Mouse (Mus musculus) gastrocnemius, adult 2 months (tissue): Measurements from ENCODE around the gene Adgrf2. TPM values are rescaled to one million over a fixed set of nuclear protein-coding genes. Genes with fewer than 3 reads are reported as not detected.

Source experiments
- DNase-seq: peaks from one replicate; pipeline ENCODE4 v3.0.0; 2022
- H3K27ac ChIP-seq: fragments of 200-600 bp; 2 replicates; pipeline ENCODE4 v1.8.1; 2022; ENCODE audit warnings: mild to moderate bottlenecking
- H3K4me3 ChIP-seq: fragments of 200-600 bp; 2 replicates; pipeline ENCODE4 v1.8.1; 2022; ENCODE audit warnings: mild to moderate bottlenecking, moderate library complexity
- CTCF ChIP-seq: fragments of 200-600 bp; IDR thresholded peaks from 2 replicates; pipeline ENCODE4 v1.8.1; 2022; ENCODE audit warnings: antibody characterized with exemption, mild to moderate bottlenecking, moderate library complexity
- intact Hi-C: fragments of 180-260 bp; cut with DNase I; formaldehyde crosslinking; loops from one replicate; pipeline ENCODE4 v1.15.1; 2025
- long read RNA-seq, 2 experiments: library from polyadenylated mRNA; stranded (forward); transcript quantifications; one replicate each; pipeline ENCODE4 v2.0.0; 2021
- total RNA-seq, 2 experiments: library from RNA; stranded (reverse); gene quantifications; 2 replicates each; pipeline ENCODE4 v1.2.3; 2021

Gene Adgrf2
- total RNA-seq, result under 1 TPM; 0.33 to 0.36 TPM
- long read RNA-seq, experiment 1, result 0 reads
- long read RNA-seq, experiment 2, result 0 reads

DNA sequence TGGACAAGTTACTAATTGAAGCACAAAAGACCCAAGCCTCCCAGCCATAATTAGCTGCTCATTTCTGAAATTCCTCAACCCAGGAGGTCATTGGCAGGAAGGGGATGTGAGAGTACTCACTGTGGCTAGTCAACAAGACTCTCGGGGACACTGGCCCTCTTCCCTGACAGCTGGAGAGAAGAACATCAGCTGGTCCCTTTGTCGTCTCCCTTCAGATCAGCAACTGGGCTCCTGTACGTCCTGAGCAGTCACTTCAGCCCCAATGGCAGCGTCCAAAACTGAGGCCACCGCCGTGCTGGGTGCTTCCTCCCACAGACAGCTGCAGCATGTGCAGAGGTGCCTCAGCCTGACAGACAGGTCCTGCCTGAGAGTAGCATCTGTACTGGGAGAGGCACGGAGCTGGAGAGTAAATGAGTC is at the start of gene Adgrf2:
Gene Adgrf2 (minus strand): TSS at position 379 of the 417 bp plus-strand sequence.
- peak; percentile 23 for DNase-seq
- no peak within 1 kb of the TSS for H3K4me3 ChIP-seq
- intact Hi-C loops, result no loop called here
- H3K27ac ChIP-seq, result no peak within 1 kb of the TSS
- no peak for TF ChIP-seq CTCF

DNA sequence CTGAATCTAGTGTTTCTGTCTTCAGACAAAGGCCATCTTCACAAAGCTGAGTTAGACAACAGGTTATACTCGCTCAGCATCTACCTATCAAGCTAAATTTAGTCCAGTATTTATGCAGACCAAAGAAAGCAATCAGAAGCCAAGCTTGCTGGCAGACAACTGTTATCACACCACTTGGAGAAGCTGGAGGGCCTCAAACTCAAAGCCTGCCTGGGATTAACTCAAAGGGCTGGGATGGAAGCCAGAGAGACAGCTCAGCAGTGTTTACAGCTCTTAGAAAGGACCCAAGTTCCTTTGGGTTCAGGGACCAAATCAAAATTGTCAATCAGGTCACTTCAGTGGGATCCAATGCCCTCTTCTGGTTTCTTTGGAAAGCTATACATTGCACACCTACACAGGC is 48.8 kb upstream of the Adgrf2 start:
- no peak for TF ChIP-seq CTCF
- Histone ChIP-seq H3K27ac (no peak overlapping the region), H3K4me3 (no peak overlapping the region)
- intact Hi-C loops, result no loop called here
- peak; percentile 28 for DNase-seq

DNA sequence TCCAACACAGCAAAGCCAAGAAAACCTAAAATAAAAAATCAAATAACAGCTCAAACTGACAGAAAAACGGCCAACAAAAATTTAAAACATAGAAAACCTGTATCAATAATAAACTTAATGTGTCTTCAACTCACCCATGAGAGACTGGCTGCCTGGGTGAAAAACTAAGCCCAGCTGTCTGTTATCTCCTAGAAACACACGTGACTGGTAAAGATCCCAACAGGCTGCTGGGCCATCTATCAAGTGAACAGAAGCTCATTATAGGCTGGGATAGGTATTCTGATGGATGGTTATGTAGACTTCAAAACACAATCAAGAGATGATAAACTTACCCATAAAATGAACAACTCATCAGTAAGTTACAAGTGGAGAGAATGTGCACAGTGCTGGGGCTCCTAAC is 47.7 kb upstream of the Adgrf2 start:
- DNase-seq, result no peak
- intact Hi-C loops, result no loop called here
- no peak overlapping the region for H3K4me3 ChIP-seq
- no peak overlapping the region for H3K27ac ChIP-seq
- no peak for TF ChIP-seq CTCF

DNA sequence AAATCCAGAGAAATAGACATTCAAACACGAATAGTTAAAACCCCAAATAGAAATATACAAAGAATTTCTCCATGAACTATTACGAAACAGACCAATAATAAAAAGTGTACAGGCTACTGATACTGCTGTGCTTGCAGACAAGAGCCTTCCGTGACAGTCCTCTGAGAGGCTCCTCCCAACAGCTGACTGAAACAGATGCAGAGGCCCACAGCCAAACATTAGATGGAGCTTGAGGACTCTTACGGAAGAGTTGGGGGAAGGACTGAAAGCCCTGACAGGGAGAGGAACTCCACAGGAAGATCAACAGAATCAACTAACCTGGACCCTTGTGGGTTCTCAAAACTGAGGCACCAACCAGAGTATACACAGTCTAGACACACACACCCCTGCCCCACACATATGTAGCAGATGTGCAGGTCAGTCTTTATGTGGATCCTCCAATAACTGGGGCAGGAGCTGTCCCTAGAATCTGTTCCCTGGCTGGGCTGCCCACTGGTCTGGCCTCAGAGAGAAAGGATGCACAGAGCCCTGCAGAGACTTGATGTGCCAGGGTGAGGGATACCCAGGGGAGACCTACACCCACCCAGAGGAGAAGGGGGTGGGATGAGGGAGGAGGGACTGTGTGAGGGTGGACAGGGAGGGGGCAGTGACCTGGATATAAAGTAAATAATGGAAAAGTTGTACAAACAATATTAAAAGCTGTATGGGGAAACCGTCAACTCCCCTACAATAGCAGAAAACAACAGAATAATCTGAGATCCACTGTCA is 46.9 kb upstream of the Adgrf2 start:
- TF ChIP-seq CTCF, result no peak
- DNase-seq, result peak; percentile 34

DNA sequence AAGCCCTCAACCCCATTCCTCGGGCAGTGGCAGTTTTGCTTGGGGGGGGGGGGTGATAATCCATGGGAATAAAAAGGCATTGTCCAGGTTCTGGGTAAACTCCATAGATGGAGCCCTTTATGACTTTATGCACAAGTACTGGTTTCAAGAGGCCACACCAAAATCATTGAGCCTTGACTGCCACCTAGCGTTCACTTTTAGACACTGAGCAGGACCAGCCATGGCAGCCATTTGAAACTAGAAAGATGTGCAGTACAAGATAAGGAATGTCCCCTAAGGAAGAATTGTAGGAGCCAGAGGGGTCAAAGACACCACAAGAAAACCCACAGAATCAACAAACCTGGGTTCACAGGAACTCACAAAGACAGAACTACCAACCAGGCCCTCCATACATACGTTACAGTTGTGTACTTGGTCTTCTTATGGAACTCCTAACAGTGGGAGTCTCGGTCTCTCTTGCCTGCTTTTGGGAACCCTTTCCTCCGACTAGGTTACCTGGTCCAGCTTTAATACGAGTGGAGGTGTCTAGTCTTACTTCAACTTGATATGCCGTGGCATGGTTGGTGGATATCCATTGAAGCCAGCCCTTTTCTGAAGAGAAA is 40.3 kb upstream of the Adgrf2 start:
- peak; percentile 82 for TF ChIP-seq CTCF
- peak; percentile 55 for DNase-seq
- no peak overlapping the region for H3K27ac ChIP-seq
- no peak overlapping the region for H3K4me3 ChIP-seq
- intact Hi-C loops, result loop anchor here (1.0 kb wide), 2 partner anchors 124 to 169 kb away; no protein-coding TSS in a partner anchor

More for the DNA sequence above, 46.9 kb upstream of the Adgrf2 start:
- H3K27ac ChIP-seq, result no peak overlapping the region
- intact Hi-C loops, result no loop called here
- no peak overlapping the region for H3K4me3 ChIP-seq

DNA sequence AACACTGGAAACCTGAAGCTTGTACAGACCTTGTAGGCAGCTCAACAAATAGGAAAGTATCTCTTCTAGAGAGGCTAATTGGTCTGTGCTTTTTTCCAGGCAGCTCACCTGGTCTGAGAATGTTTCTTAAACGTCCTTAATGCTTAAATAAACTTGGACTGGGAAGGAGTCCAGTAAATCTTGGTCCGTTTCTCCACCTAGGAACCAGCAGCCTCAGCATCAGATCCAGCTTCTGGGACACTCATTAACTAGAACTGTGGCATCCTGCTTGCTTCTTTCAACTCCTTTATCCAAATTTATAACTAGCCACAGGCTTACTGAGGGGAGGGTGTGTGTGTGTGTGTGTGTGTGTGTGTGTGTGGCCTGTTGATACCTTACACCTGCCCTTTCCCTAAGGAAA is 11.8 kb upstream of the Adgrf2 start:
- no peak for DNase-seq
- H3K27ac ChIP-seq, result no peak overlapping the region
- TF ChIP-seq CTCF, result no peak
- intact Hi-C loops, result no loop called here
- H3K4me3 ChIP-seq, result no peak overlapping the region

DNA sequence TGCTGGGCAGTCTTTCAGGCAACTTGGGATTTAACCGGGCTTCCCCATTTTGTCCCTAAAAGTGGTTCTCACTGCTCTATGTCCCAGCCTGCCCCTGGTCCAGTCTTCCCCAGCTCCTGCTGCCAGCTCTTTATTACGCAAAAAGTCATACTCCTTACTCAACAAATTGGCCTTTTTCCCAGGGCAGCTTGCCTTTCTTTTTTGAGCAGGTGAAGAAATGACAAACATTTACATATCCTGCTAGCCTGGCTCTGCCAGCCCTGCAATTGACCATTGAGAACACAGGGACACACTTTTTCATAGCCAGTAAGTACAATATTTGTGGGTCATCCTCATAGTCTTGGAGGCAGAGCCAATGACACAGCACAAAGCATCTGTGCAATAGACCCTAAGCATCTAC is 10.2 kb upstream of the Adgrf2 start:
- Histone ChIP-seq H3K4me3 (no peak overlapping the region), H3K27ac (no peak overlapping the region)
- DNase-seq, result peak; percentile 15
- TF ChIP-seq CTCF, result no peak
- intact Hi-C loops, result no loop called here

DNA sequence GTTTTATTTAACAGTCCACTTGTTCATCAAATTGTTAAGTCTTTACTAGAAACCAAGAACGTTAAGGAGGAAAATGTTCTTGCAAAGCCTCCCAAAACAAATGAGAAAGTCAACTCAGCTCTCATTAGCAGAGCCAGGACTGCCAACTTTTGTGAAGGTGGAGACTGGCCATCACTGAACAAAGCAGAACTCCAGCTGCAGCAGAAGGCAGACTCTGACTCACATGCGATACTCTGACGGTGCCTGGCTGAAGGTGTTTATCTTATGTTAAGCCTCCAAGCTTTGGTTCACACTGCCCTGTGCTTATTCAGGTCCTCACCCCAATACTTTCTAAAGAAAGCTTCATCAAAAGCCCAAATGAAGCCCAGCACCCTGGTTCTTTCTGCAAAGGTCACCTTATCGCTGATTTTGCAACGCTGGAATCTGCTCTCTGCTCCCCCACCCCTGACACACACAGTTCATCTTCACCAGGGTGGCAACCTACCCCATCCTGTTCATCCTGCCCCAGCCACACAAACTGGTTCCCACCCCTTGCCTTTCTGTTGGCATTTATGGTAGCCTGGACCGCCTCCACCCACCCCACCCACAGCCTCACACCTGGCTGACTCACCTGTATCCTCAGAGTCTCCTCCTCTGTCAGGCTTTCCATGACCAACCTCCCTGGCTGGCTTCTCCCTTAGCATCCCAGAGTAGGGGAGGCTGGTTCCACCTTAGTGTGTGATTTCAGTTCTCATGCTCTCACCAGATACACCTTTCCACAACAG is 3.9 kb upstream of the Adgrf2 start:
- DNase-seq, result no peak
- intact Hi-C loops, result no loop called here
- no peak overlapping the region for H3K27ac ChIP-seq
- H3K4me3 ChIP-seq, result no peak overlapping the region
- no peak for TF ChIP-seq CTCF

DNA sequence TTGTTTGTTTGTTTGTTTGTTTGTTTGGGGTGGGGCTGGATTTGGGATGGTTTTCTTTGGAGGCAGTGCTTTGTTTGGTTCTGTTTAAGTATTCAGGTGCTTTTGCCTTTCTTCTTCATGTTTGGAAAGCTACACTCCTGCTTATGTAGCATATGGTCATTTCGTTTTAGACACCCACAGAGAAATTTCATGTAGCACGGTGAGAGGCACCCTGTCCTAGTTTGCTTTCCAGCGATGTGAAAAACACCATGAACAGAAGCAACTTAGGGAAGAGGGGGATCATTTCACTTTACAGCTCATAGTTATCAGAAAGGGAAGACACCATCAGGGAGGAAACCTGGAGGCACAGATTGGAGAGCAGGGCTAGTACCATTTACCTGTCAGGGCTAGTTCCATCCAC is 844 bp upstream of the Adgrf2 start:
- no peak for DNase-seq
- H3K4me3 ChIP-seq, result no peak overlapping the region
- intact Hi-C loops, result no loop called here
- no peak for TF ChIP-seq CTCF
- H3K27ac ChIP-seq, result no peak overlapping the region

DNA sequence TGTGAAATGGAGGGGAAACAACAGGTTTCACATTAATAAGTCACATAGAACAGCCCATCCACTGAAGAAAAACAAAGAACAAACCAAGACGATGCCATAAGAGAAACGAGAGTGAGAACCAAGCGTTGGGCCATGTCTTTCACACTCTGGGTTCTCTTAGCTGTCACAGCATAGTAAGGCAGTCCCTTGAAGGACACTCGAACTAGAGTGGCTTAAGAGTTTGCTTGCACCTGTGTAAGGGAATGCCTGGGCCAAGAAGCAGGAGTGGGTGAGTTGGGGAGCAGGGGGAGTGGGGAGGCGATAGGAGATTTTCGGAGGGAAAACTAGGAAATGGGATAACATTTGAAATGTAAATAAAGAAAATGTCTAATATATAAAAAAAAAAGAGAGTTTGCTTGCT is 3.2 kb downstream of the Adgrf2 start:
- intact Hi-C loops, result no loop called here
- no peak overlapping the region for H3K4me3 ChIP-seq
- no peak for TF ChIP-seq CTCF

DNA sequence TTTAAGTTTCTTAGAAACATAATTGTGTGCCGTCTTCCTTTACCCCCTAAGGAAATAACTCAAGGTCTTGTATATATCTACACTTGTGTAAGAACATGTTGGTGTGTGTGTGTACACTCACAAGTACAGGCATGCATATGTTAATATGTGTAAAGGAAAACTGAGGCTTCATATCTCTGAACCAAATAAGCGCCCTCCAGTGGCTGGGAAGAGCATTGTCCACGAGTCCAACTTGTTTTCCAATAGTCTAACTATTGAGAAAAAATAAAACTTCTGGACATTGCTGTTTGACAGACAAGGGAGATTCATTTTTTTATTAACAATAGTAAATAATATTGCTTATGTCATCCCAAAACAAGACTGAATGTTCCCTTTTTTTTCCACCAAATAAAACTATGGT is 24.8 kb downstream of the Adgrf2 start:
- intact Hi-C loops, result no loop called here
- TF ChIP-seq CTCF, result peak; percentile 37; the same call in 1 of the 2 replicates
- H3K27ac ChIP-seq, result no peak overlapping the region
- H3K4me3 ChIP-seq, result no peak overlapping the region
- DNase-seq, result no peak

More for the DNA sequence above, 3.2 kb downstream of the Adgrf2 start:
- no peak overlapping the region for H3K27ac ChIP-seq
- no peak for DNase-seq

DNA sequence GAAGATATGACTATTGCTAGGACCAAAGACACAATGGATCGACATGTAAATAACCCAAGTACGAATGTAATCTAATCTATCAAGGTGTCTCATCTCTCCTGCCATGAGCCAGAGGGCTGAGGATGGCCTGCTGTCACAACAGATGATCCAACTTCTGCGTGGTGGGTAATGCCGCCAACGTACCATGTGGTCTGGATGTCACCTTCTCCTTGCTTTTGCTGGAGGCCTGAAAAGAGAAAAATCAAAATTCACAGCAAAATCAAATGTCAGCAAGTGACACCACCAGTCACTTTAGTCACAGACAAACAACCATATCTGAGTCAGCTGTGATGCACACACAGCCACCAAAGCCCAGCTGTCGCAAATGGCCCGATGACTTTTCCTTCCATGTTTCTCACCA is 27.0 kb downstream of the Adgrf2 start:
- intact Hi-C loops, result no loop called here
- no peak overlapping the region for H3K4me3 ChIP-seq
- DNase-seq, result no peak
- no peak overlapping the region for H3K27ac ChIP-seq
- no peak for TF ChIP-seq CTCF

DNA sequence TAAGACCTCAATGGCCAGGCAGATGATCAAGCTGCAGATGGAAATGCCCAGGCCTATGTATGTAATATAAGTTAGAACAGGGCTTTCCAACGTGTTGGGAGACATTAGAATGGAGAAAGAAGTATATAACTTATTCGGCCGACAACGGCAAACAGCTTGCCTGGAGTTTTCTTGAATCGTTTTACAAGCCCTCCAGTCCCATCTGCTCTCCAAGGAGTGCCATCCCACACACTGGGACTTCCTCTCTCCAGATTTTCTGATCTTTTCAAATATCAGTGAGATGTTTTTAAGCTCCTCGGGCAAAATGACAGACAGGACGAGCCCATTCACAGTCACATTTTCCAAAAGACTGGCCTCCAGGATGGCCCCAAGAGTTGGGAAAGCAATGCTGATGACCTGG is 31.3 kb downstream of the Adgrf2 start:
- DNase-seq, result no peak
- no peak for TF ChIP-seq CTCF
- Histone ChIP-seq H3K27ac (no peak overlapping the region), H3K4me3 (no peak overlapping the region)
- intact Hi-C loops, result no loop called here
